Mouse (Mus musculus) pancreas, adult 10 weeks (tissue): ENCODE results near the gene Slc22a17. TPM values are rescaled to one million over a fixed set of nuclear protein-coding genes. Genes with fewer than 3 reads are reported as not detected.

Experiments used
- polyA plus RNA-seq: library from polyadenylated mRNA; stranded (reverse); fragments of 350-450 nt; fragmentation: Illumina TruSeq; extraction: RNeasy Lipid Tissue Mini Kit (QIAGEN cat#74804); gene quantifications from one replicate; pipeline ENCODE4 v1.2.3, GENCODE M21; 2015; ENCODE audit warnings: low read depth, low replicate concordance; ENCODE audit not compliant: insufficient read depth

The Slc22a17 gene
- 21.4 TPM for polyA plus RNA-seq

GRCm38 (mm10) chr14:54912886-54913285 is at the start of gene Slc22a17:
TSS of gene Slc22a17 (minus strand) at chr14:54913132.

DNA sequence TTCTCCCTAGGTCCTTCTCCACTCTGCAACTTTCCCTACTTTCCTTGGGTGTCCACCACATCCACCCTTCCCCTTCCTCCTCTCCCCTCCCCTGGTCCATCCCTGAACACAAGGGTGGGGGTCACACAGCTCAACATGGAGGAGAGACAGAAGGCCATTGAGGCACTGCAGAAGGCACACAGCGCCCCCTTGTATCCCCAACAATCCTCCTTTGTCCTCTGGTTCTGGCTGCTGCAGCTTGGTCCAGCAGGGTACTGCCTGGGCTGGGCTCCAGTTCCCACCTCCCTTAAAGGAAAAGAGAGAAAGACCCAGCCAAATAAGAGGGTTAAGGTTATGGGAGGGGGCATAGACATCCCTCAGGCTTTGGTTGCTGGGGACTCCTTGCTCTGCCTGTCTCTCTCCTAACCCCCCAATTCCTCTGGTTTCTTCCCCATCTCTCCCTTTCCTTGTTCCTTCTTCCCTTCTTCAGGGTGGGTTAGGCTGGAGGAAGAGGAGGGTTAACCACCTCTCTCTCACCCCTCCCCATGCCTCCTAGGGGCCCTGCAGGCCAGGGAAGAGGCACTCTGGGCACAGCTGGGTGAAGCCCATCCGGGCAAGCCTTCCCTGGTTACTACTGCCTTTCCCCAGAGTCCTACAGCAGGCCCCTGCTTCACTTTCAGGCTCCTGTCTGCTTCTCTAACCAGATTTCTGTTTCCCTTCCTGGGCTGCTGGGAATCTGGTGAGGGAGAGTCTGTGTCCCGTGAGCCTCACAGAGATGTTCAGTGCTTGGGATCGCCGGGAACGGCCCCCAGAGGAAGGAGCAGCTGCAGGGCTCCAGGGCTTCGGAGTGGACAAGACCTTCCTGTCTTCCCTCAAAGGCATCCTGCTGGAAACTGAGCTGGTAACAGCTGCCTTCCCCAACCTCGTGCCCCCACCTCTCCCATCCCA is 23.2 kb upstream of the Slc22a17 start, which contains the start of gene Cmtm5:
TSS of gene Cmtm5 (plus strand) at position 358 of the 927 bp plus-strand sequence.

GRCm38 (mm10) chr14:54932645-54933150 is 19.8 kb upstream of the Slc22a17 start, which contains the start of gene Il25:
TSS of gene Il25 (plus strand) at chr14:54932695.

DNA sequence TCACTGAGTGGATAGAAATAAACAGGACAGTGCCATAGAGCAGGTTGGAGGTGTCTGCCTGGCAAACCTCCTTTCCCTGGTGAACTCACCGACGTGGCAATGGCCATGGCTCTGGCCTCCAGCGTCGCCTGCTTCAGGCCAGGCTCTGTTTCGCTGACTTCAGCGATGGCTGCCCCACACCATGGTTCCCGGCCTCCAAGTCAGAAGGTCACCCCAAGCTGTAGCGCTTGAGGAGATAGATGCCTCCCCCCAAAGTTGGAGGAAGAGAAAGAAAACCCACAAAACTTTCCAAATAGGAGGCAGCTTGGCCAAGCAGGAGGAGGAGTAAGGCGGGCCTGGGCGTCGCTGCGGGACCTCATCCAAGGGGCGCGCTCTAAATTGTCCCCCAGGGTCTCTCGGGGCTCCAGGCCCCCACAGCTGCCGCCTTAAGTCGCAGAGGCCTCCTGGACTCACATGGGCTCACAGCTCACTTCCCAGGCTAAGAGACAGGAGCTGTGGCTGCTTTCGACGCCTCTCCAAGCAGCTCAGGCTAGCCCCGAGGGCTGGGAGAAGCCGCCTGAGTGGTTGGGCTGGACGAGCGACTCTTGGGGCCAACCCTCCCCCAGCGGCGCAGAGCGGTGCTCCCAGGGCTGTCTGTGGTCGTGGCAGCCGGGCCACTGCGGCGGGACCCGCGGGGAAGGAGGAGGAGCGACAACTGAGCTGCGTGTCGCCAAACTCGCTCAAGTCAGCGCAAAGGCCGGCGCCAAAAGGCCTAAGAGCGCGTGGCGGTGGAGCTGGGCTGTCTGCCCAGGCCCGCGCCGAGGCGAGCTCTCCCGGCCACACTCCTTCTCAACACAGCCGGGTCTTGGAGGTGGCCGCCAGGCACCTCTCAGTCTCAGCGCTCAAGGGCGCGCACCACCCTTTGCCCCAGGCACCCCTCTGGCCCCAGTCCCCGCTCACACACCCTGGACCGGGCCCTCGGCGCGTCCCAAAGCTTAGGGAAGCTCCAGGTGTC is 12.7 kb upstream of the Slc22a17 start, which contains the start of gene Efs:
TSS of gene Efs (minus strand) at position 778 of the 994 bp plus-strand sequence.

DNA sequence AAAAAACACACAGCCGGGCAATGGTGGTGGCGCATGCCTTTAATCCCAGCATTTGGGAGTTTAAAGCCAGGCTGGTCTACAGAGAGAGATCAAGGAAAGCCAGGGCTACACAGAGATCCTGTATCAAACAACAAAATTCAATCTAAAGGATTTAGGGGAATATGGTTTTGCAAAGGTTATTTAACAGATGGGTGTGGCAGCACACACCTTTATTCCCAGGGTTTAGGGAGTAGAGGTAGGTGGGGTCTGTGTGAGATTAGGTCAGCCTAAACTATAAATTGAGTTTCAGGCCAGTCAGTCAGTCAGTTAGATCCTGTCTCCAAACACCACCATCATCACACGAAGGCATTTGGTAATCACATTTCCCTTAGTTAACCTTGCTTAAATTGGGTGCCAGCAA is 20.7 kb downstream of the Slc22a17 start, which contains the start of gene Pabpn1:
TSS of gene Pabpn1 (plus strand) at position 301 of the 400 bp plus-strand sequence.

GRCm38 (mm10) chr14:54883154-54884021 is 29.5 kb downstream of the Slc22a17 start, which contains the start of the genes Bcl2l2 and Gm20521:
TSS of gene Bcl2l2 (plus strand) at chr14:54883377.
TSS of gene Gm20521 (plus strand) at chr14:54883441.

GRCm38 (mm10) chr14:54877048-54877715 is 35.8 kb downstream of the Slc22a17 start, which contains the start of gene Ppp1r3e:
TSS of gene Ppp1r3e (minus strand) at chr14:54877550.

DNA sequence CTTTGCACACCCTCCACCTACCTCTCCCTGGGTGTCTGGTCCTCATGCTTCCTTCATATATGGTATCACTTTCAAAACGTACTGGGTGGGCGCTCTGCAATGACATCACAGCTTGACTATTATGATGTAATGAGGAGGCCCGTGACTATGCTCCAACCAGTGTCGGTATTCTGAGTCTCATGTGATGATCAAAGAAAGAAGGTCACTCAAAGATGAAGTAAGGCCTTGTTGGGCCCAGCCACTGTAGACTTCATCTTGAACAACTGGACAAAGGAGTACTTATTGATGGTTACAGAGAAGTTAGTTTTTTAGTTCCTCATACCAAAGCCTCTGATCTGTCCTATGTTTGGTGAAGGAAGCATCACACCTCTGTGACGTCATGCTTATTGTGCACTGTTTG is 42.1 kb downstream of the Slc22a17 start, which contains the start of gene Homez:
TSS of gene Homez (minus strand) at position 101 of the 400 bp plus-strand sequence.

Other genes with a start within 250 kb of the Slc22a17 start
- gene 1700123O20Rik, start 226.9 kb downstream of the Slc22a17 start, polyA plus RNA-seq: 8.7 TPM
- gene Acin1, start 226.2 kb downstream of the Slc22a17 start, polyA plus RNA-seq: 44.3 TPM
- not detected for gene Gm29776, start 214.3 kb downstream of the Slc22a17 start, polyA plus RNA-seq
- not detected for gene Cebpe, start 201.0 kb downstream of the Slc22a17 start, polyA plus RNA-seq
- 30.4 TPM for gene Slc7a8, start 131.2 kb downstream of the Slc22a17 start, polyA plus RNA-seq
- gene Rnf212b, start 99.0 kb downstream of the Slc22a17 start, polyA plus RNA-seq: not detected
- 2.0 TPM for gene Homez, start 42.2 kb downstream of the Slc22a17 start, polyA plus RNA-seq
- gene Ppp1r3e, start 35.6 kb downstream of the Slc22a17 start, polyA plus RNA-seq: 5.1 TPM
- gene Bcl2l2, start 29.8 kb downstream of the Slc22a17 start, polyA plus RNA-seq: 10.9 TPM
- gene Gm20521, start 29.7 kb downstream of the Slc22a17 start, polyA plus RNA-seq: not detected
- 68.9 TPM for gene Pabpn1, start 20.6 kb downstream of the Slc22a17 start, polyA plus RNA-seq
- 2.7 TPM for gene Efs, start 13.0 kb upstream of the Slc22a17 start, polyA plus RNA-seq
- not detected for gene Il25, start 19.6 kb upstream of the Slc22a17 start, polyA plus RNA-seq
- gene Cmtm5, start 23.1 kb upstream of the Slc22a17 start, polyA plus RNA-seq: 1.1 TPM
- gene Myh6, start 53.8 kb upstream of the Slc22a17 start, polyA plus RNA-seq: 1.1 TPM
- gene Gm17428, start 63.8 kb upstream of the Slc22a17 start, polyA plus RNA-seq: not detected
- gene Myh7, start 81.5 kb upstream of the Slc22a17 start, polyA plus RNA-seq: not detected
- gene Ngdn, start 102.3 kb upstream of the Slc22a17 start, polyA plus RNA-seq: 11.8 TPM
- gene Zfhx2, start 179.2 kb upstream of the Slc22a17 start, polyA plus RNA-seq: 2.1 TPM
- gene Thtpa, start 181.7 kb upstream of the Slc22a17 start, polyA plus RNA-seq: 4.2 TPM
- 24.3 TPM for gene Ap1g2, start 193.5 kb upstream of the Slc22a17 start, polyA plus RNA-seq
- gene Jph4, start 203.8 kb upstream of the Slc22a17 start, polyA plus RNA-seq: 0.72 TPM